Mouse (Mus musculus) cerebellum, adult 2 months (tissue): ENCODE measurements around the gene Ddb2. TPM values are rescaled to one million over a fixed set of nuclear protein-coding genes. Genes with fewer than 3 reads are reported as not detected.

Source experiments
- DNase-seq, 2 experiments: peaks; one replicate each; pipeline ENCODE4 v3.0.0; 2021
- H3K27ac ChIP-seq: fragments of 200-500 bp; 2 replicates; pipeline ENCODE4 v1.5.1; 2012; ENCODE audit warnings: low read length, control low read depth, inconsistent platforms; ENCODE audit not compliant: insufficient read depth
- H3K27me3 ChIP-seq: fragments of 200-500 bp; 2 replicates; pipeline ENCODE4 v1.6.1; 2012; ENCODE audit warnings: inconsistent platforms, mild to moderate bottlenecking, low read length, moderate library complexity; ENCODE audit not compliant: control insufficient read depth, insufficient read depth
- H3K4me1 ChIP-seq: fragments of 200-500 bp; 2 replicates; pipeline ENCODE4 v1.6.1; 2011; ENCODE audit warnings: low read length; ENCODE audit not compliant: control insufficient read depth, insufficient read depth
- H3K4me3 ChIP-seq: fragments of 200-500 bp; replicated peaks from 2 replicates; pipeline ENCODE3; 2011; ENCODE audit warnings: mild to moderate bottlenecking, low read depth, low read length, control low read depth; ENCODE audit not compliant: insufficient read depth
- CTCF ChIP-seq: fragments of 200-500 bp; IDR thresholded peaks from 2 replicates; pipeline ENCODE4 v1.5.1; 2011; ENCODE audit warnings: low read depth, mild to moderate bottlenecking, control low read depth, low read length, moderate library complexity, borderline replicate concordance; ENCODE audit not compliant: insufficient read depth
- POLR2A ChIP-seq: fragments of 200-500 bp; IDR thresholded peaks from 2 replicates; pipeline ENCODE4 v1.6.1; 2011; ENCODE audit warnings: low read length, control low read depth, borderline replicate concordance; ENCODE audit not compliant: insufficient read depth
- WGBS: fragments of 180-500 bp; shearing (Covaris S2); methylation state at CpG from one replicate; pipeline ENCODE4 v1.1.7; 2018; 5-methylcytosine and 5-hydroxymethylcytosine counted together
- polyA plus RNA-seq: library from polyadenylated mRNA; depleted of rRNA; stranded (reverse); fragments of >200 nt; gene quantifications from 2 replicates; pipeline ENCODE4 v1.2.3, GENCODE M21; 2012; rRNA removed

The Ddb2 gene
- 34.5 and 41.5 TPM in 2 replicates for polyA plus RNA-seq

GRCm38 (mm10) chr2:91236601-91237510 is at the start of gene Ddb2:
Gene Ddb2, minus strand, starts transcription at chr2:91236982.
- no peaks in the 10 kb centered on the region for H3K27me3 ChIP-seq
- peak; percentile 89 to 92 for DNase-seq
- TF ChIP-seq CTCF (no peak), POLR2A (peak; percentile 54; the same call in 1 of the 2 replicates)
- H3K4me1 ChIP-seq: no peaks in the 10 kb centered on the region
- peak within 1 kb of the TSS; percentile 56 for H3K27ac ChIP-seq
- 1% methylated on average over 48 of the region's 48 CpGs for WGBS
- H3K4me3 ChIP-seq: peak within 1 kb of the TSS; percentile 76

- Histone ChIP-seq H3K4me1 (peaks cover 19% of the 10 kb centered on the region), H3K27ac (no peak overlapping the region), H3K4me3 (no peak overlapping the region), H3K27me3 (no peaks in the 10 kb centered on the region)
- TF ChIP-seq POLR2A: no peak
- TF ChIP-seq CTCF: peak; percentile 92
- peak; percentile 78 to 86 for DNase-seq
- 9% methylated on average over 7 of the region's 7 CpGs for WGBS
These were observed 49.2 kb upstream of the Ddb2 start for GRCm38 (mm10) chr2:91285885-91286505.

- peak overlapping the region; percentile 69 for H3K27ac ChIP-seq
- H3K27me3 ChIP-seq: no peaks in the 10 kb centered on the region
- DNase-seq: peak; percentile 83 to 84
- no peak overlapping the region for H3K4me3 ChIP-seq
- H3K4me1 ChIP-seq: peaks cover 19% of the 10 kb centered on the region
- WGBS: 11% methylated on average over 13 of the region's 13 CpGs
- TF ChIP-seq CTCF (no peak), POLR2A (no peak)
These were observed 47.8 kb upstream of the Ddb2 start for GRCm38 (mm10) chr2:91284375-91285199.

- TF ChIP-seq CTCF (no peak), POLR2A (no peak)
- no peaks in the 10 kb centered on the region for H3K27me3 ChIP-seq
- 6% methylated on average over 3 of the region's 3 CpGs for WGBS
- no peak overlapping the region for H3K4me3 ChIP-seq
- peaks cover 19% of the 10 kb centered on the region for H3K4me1 ChIP-seq
- peak; percentile 43 to 49 for DNase-seq
- peak overlapping the region; percentile 69 for H3K27ac ChIP-seq
These were observed 47.2 kb upstream of the Ddb2 start for GRCm38 (mm10) chr2:91283972-91284371.

GRCm38 (mm10) chr2:91281366-91281765 is 44.6 kb upstream of the Ddb2 start:
- no peak overlapping the region for H3K4me3 ChIP-seq
- no peak for DNase-seq
- H3K27me3 ChIP-seq: no peaks in the 10 kb centered on the region
- 60% methylated on average over 5 of the region's 5 CpGs for WGBS
- peaks cover 19% of the 10 kb centered on the region for H3K4me1 ChIP-seq
- TF ChIP-seq POLR2A (no peak), CTCF (no peak)
- no peak overlapping the region for H3K27ac ChIP-seq

- Histone ChIP-seq H3K27me3 (no peaks in the 10 kb centered on the region), H3K4me3 (no peak overlapping the region), H3K27ac (no peak overlapping the region), H3K4me1 (peaks cover 13% of the 10 kb centered on the region)
- DNase-seq: no peak
- TF ChIP-seq POLR2A (peak; percentile 3; the same call in 1 of the 2 replicates), CTCF (no peak)
- 71% methylated on average over 2 of the region's 2 CpGs for WGBS
These were observed 42.6 kb upstream of the Ddb2 start for GRCm38 (mm10) chr2:91279372-91279755.

- Histone ChIP-seq H3K4me3 (no peak overlapping the region), H3K4me1 (peaks cover 8% of the 10 kb centered on the region), H3K27ac (no peak overlapping the region), H3K27me3 (no peaks in the 10 kb centered on the region)
- TF ChIP-seq POLR2A (peak; percentile 24; the same call in 1 of the 2 replicates), CTCF (peak; percentile 77)
- 31% methylated on average over 10 of the region's 10 CpGs for WGBS
- DNase-seq: peak; percentile 68 to 70
These were observed 42.1 kb upstream of the Ddb2 start for GRCm38 (mm10) chr2:91278749-91279371.
